Comparison of ENCODE assay signal across 8 mouse cellular contexts in genomic region chr5:125040128-125040584, GRCm38 (mm10). TPM values are rescaled to one million over a fixed set of nuclear protein-coding genes. Genes with fewer than 3 reads are reported as not detected.
DNase-seq lines count a peak whose midpoint lies in the region; ATAC-seq and TF ChIP-seq lines count a peak whose summit lies in the region.

No protein-coding gene starts in this region.

- no peak overlapping the region for H3K9ac ChIP-seq in heart, embryonic 16.5 days (ENCODE audit: low read length)
- H3K9ac ChIP-seq in forebrain, postnatal 0 days = no peak overlapping the region

- no peaks in the 10 kb centered on the region for H3K9me3 ChIP-seq in heart, embryonic 16.5 days (replicated peaks; ENCODE audit: control insufficient read depth, low read length)
- H3K9me3 ChIP-seq in forebrain, postnatal 0 days (ENCODE audit: low read length) = no peaks in the 10 kb centered on the region

- no peaks in the 10 kb centered on the region for H3K27me3 ChIP-seq in heart, embryonic 16.5 days (ENCODE audit: control insufficient read depth, insufficient read depth, low read length)
- no peaks in the 10 kb centered on the region for H3K27me3 ChIP-seq in forebrain, postnatal 0 days (ENCODE audit: insufficient read depth, low read length)

- no peak overlapping the region for H3K4me2 ChIP-seq in heart, embryonic 16.5 days (ENCODE audit: low read depth, low read length)
- H3K4me2 ChIP-seq in forebrain, postnatal 0 days (ENCODE audit: low read depth) = no peak overlapping the region

- ATAC-seq in heart, embryonic 16.5 days (replicated peaks; ENCODE audit: extremely low read depth, insufficient read depth, low FRiP score) = peak; percentile 57
- no peak for ATAC-seq in forebrain, postnatal 0 days

- peaks cover 17% of the 10 kb centered on the region for H3K4me1 ChIP-seq in heart, embryonic 16.5 days (ENCODE audit: control insufficient read depth, insufficient read depth, low read length)
- no peaks in the 10 kb centered on the region for H3K4me1 ChIP-seq in lung, adult 2 months (ENCODE audit: control insufficient read depth, insufficient read depth, low read length)
- no peaks in the 10 kb centered on the region for H3K4me1 ChIP-seq in forebrain, postnatal 0 days (ENCODE audit: insufficient read depth)

- no peak for TF ChIP-seq POLR2A in lung, adult 2 months (IDR thresholded peaks at IDR 0.05; ENCODE audit: borderline replicate concordance, extremely low read depth, low read depth, low read length)

- TF ChIP-seq CTCF in lung, adult 2 months (IDR thresholded peaks at IDR 0.05; ENCODE audit: insufficient read depth, low read length) = no peak
- no peak for TF ChIP-seq CTCF in forebrain, postnatal 0 days (IDR thresholded peaks at IDR 0.05; ENCODE audit: low read depth)

- 49% methylated on average over 5 of the region's 5 CpGs for WGBS in heart, embryonic 16.5 days
- WGBS in lung, adult 2 months = 50% methylated on average over 5 of the region's 5 CpGs
- 64% methylated on average over 5 of the region's 5 CpGs for WGBS in forebrain, postnatal 0 days

- no peak overlapping the region for H3K4me3 ChIP-seq in heart, embryonic 16.5 days (ENCODE audit: low read length)
- no peak overlapping the region for H3K4me3 ChIP-seq in lung, adult 2 months (replicated peaks; ENCODE audit: extremely low read depth, low read depth, low read length)
- no peak overlapping the region for H3K4me3 ChIP-seq in forebrain, postnatal 0 days (ENCODE audit: low read depth, low read length)

- H3K27ac ChIP-seq in heart, embryonic 16.5 days (ENCODE audit: low read length) = peak overlapping the region; percentile 24; the same call in 1 of the 2 replicates
- no peak overlapping the region for H3K27ac ChIP-seq in forebrain, postnatal 0 days (ENCODE audit: low read depth, low read length)

- DNase-seq in urinary bladder, postnatal 14 days (ENCODE audit: low spot score) = peak; percentile 74
- DNase-seq in urinary bladder, adult 2 months (ENCODE audit: low spot score) = no peak
- peak; percentile 92 for DNase-seq in cerebellum, adult 9-11 months
- DNase-seq in lung, adult 2 months = peak; percentile 28
- no peak for DNase-seq in natural killer cell, adult 2 months (ENCODE audit: low spot score in 2 of 2)
- no peak for DNase-seq in forebrain, postnatal 0 days
- no peak for DNase-seq in spleen, postnatal 14 days (ENCODE audit: low spot score in 2 of 2)

- peaks cover 35% of the 10 kb centered on the region for H3K36me3 ChIP-seq in heart, embryonic 16.5 days (ENCODE audit: control insufficient read depth, insufficient read depth)
- peaks cover 75% of the 10 kb centered on the region for H3K36me3 ChIP-seq in forebrain, postnatal 0 days (ENCODE audit: insufficient read depth)

RNA-seq across cellular contexts. Expression of gene Rflna, which starts 37.1 kb away (rescaled TPM):
- polyA plus RNA-seq in urinary bladder, adult 2 months (2012; rRNA removed) = 1.4 and 1.8 TPM in 2 replicates
- 1.0 and 1.3 TPM in 2 replicates for polyA plus RNA-seq in heart, embryonic 16.5 days (2015; fragmentation: Nextera tagmentation; extraction: Ambion mirVana)
- polyA plus RNA-seq in lung, adult 2 months (2012; rRNA removed) = 20.2 and 26.0 TPM in 2 replicates
- total RNA-seq in forebrain, postnatal 0 days (2014; rRNA removed) = 3.2 and 6.2 TPM in 2 replicates
- 4.4 and 4.8 TPM in 2 replicates for polyA plus RNA-seq in forebrain, postnatal 0 days (2015; fragmentation: Nextera tagmentation; extraction: Ambion mirVana)

Comparison
In these comparisons a context has a peak if more than half of its experiments do, and no peak if none do; other contexts are left out.
1. DNase-seq: peak in urinary bladder, postnatal 14 days (single experiment), cerebellum, adult 9-11 months (single experiment) and lung, adult 2 months (single experiment); none in urinary bladder, adult 2 months (single experiment), natural killer cell, adult 2 months (0 of 2), forebrain, postnatal 0 days (single experiment) and spleen, postnatal 14 days (0 of 2).